Mouse (Mus musculus) layer of hippocampus, adult 2 months (tissue): ENCODE data around the gene Vkorc1l1. TPM values are rescaled to one million over a fixed set of nuclear protein-coding genes. Genes with fewer than 3 reads are reported as not detected.

ENCODE experiments used
- DNase-seq, 2 experiments: peaks; one replicate each; pipeline ENCODE4 v3.0.0; 2022; ENCODE audit warnings: low spot score in 2 of 2
- H3K27ac ChIP-seq: fragments of 200-600 bp; 2 replicates; pipeline ENCODE4 v1.8.1; 2022
- H3K4me3 ChIP-seq: fragments of 200-600 bp; 2 replicates; pipeline ENCODE4 v1.8.1; 2022; ENCODE audit warnings: mild to moderate bottlenecking
- CTCF ChIP-seq: fragments of 200-600 bp; conservative IDR thresholded peaks from 2 replicates; pipeline ENCODE4 v1.8.1; 2022; ENCODE audit warnings: antibody characterized with exemption, mild to moderate bottlenecking, moderate library complexity
- total RNA-seq, 2 experiments: library from RNA; stranded (reverse); gene quantifications; 2 replicates each; pipeline ENCODE4 v1.2.3; 2021

Vkorc1l1 gene
- total RNA-seq, 2 experiments from 2014 or later = 42.2 to 44.0 TPM

DNA sequence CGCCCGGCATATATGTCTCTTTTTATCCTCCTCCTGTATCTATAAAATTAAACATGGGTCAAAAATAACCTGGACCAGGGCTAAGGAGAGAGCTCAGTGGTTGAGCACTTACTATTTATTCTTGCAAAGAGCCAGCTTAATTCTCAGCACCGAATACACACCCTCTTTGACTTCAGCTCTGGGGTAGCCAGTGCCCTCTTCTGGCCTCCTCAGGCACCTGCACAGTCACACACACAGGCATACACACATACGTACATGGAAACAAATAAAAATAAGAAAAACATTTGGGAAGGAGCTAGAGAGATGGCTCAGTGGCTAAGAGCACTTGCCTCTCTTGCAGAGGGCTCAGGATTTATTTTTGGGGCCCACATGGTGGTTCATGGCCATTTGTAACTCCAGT is 19.8 kb upstream of the Vkorc1l1 start:
- DNase-seq = no peak
- H3K27ac ChIP-seq = no peak overlapping the region
- no peak for TF ChIP-seq CTCF
- H3K4me3 ChIP-seq = no peak overlapping the region

DNA sequence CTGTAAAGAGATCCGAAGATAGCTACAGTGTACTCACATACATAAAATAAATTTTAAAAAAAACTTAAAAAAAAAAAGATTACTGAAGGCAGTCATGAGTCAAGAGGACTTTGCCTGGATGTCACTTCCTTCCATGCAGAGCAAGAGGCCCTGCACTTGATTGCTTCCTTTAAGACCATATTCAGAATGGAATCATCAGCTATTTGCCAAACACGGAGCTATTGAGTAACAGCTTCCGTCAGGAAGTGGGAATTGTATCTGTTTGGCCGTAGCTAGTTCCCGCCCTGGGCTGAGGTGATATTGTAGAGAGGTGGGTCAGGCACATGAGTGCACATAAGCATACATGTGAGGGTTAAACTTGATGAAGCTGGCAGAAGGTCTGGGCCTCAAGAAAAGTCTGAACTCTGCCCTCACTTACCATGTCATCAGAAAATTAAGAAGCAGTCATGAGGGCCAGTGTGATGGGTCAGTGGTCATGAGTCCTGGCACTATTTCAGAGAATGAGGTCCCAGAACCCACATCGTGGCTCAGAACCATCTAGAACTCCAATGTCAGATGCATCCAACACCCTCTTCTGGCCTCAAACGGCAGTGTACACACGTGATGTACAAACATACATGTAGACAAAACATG is 16.8 kb upstream of the Vkorc1l1 start:
- TF ChIP-seq CTCF = no peak
- no peak overlapping the region for H3K4me3 ChIP-seq
- H3K27ac ChIP-seq = no peak overlapping the region
- no peak for DNase-seq

DNA sequence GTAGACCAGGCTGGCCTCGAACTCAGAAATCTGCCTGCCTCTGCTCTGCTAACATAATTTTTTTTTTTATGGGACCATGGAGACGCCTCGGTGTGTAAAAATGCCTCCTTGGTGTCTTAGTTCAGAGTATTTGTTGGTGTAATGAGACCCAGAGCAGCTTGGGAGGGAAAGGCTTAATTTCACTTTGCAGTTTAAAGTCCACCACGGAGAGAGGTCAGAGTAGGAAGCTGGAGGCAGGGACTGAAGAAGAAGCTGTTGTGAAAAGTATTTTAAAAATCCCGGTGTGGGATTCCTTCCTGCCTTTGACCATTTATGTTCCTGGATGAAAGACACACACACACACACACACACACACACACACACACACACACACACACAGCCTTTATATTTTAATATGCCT is 15.8 kb upstream of the Vkorc1l1 start:
- Histone ChIP-seq H3K4me3 (no peak overlapping the region), H3K27ac (no peak overlapping the region)
- no peak for DNase-seq
- no peak for TF ChIP-seq CTCF

- H3K4me3 ChIP-seq = no peak overlapping the region
- DNase-seq = no peak
- no peak overlapping the region for H3K27ac ChIP-seq
- TF ChIP-seq CTCF = no peak
These were observed 11.6 kb upstream of the Vkorc1l1 start for GRCm38 (mm10) chr5:129929924-129930855.

DNA sequence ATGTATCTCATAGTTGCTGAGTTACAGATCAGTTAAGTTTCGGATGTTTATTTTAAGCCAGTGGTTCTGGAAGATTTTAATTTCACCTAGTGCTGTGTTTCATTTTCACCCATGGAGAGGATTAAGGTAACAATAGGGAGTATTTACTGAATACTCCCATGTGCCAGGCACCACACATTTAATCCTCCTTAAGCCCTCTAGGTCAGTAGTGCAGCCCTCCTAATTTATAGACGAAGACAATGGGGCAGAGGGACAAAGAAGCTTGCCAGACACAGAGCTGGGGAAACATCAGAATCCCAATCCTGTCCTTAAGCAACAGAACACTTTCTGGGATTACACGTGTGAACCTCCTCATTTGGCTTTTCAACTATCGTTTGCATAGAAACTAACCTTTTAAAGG is 4.8 kb upstream of the Vkorc1l1 start:
- Histone ChIP-seq H3K27ac (no peak overlapping the region), H3K4me3 (no peak overlapping the region)
- no peak for DNase-seq
- no peak for TF ChIP-seq CTCF

- DNase-seq = no peak
- no peak for TF ChIP-seq CTCF
- Histone ChIP-seq H3K27ac (no peak overlapping the region), H3K4me3 (no peak overlapping the region)
These were observed 1.5 kb upstream of the Vkorc1l1 start for GRCm38 (mm10) chr5:129940281-129940680.

DNA sequence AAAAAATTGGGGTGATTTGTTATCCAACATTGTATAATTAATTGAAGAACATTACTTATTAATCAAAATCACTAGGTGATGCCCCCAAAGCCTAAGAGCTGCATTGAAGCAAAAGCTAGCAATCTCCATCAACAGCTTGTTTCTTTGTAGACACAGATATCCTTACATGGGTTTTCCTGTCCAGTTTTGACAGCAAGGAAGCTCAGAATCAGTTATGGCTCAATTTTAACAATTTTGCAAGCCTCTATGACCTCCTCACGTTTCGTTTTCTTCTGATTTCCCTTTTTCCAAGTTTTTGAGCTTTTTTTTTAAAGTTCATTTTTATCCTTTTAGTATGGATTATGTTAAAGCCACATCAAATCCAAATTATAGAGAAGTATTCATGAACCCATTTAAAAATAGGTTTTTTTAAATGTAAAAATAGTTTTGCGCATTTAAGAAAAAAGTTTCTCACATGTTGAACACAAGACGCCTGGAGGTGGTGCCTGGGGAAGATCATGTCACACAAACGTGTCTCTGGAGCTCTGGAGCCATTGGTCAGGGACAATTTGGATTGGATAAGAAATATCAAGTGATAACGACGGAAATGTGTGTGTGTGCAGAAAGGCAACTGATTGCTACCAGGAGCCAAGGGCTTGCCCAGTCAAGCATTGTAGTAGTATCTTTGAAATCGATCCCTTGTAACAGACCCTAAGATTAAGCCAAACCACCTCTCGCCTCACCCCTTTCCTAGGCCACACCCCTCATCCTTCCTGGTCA is 855 bp upstream of the Vkorc1l1 start:
- peak overlapping the region; percentile 59 for H3K4me3 ChIP-seq
- H3K27ac ChIP-seq = peak overlapping the region; percentile 51
- no peak for TF ChIP-seq CTCF
- DNase-seq = no peak

- peak; percentile 39 for TF ChIP-seq CTCF
- Histone ChIP-seq H3K27ac (peak overlapping the region; percentile 62), H3K4me3 (peak overlapping the region; percentile 77)
- DNase-seq = peak in 1 of 2 experiments; percentile 15
These were observed 536 bp downstream of the Vkorc1l1 start for GRCm38 (mm10) chr5:129942073-129942939.

GRCm38 (mm10) chr5:129943402-129943801 is 1.6 kb downstream of the Vkorc1l1 start:
- Histone ChIP-seq H3K27ac (no peak overlapping the region), H3K4me3 (no peak overlapping the region)
- no peak for TF ChIP-seq CTCF
- DNase-seq = no peak

DNA sequence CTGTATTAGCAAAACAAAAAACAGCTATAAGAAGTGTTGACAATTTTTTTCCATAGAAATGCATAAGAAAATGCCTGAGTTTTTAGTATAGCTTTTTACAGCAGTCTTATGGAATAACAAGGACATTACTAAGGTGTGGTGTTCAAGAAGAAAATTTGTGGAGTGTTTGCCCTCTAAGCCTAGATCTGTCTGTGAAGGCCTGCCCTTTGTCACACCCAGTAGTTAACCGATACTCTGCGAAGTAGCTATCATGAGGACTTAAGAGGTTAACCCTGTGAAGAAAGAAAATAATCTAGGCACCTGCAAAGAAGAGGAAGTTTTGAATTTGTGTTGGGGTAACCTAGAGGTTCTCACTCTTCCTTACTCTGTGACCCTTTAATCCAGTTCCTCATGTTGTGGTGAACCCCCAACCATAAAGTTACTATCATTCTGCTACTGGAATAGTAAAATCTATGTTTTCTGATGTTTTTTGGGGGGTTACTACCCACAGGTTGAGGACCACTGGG is 5.8 kb downstream of the Vkorc1l1 start:
- Histone ChIP-seq H3K4me3 (no peak overlapping the region), H3K27ac (no peak overlapping the region)
- no peak for TF ChIP-seq CTCF
- DNase-seq = no peak

DNA sequence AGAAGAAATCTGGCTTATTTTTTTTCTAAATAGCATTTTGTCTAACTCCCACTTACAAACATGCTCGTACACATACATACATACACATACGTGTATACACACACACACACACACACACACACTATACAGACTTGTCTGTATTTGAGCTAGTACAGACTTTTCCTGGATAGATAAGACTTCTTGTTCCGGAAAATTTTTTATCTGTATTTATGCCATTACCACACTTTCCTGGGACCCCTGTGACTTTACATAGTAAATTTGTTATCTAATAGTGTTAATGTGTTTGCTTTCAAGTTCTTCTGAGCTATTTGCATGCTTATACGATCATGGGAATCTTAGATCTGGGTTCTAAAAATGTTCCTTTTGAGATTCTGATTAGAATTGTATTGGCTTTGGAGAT is 10.4 kb downstream of the Vkorc1l1 start:
- no peak overlapping the region for H3K4me3 ChIP-seq
- DNase-seq = no peak
- no peak overlapping the region for H3K27ac ChIP-seq
- TF ChIP-seq CTCF = no peak
